Mouse (Mus musculus): ENCODE results near the gene Chrm4. TPM values are rescaled to one million over a fixed set of nuclear protein-coding genes. Genes with fewer than 3 reads are reported as not detected.
A peak's percentile ranks its signal among the peaks of the same experiment; 100 is the strongest.

Chrm4 gene
- total RNA-seq, 2 experiments from 2014 or later = 0.16 TPM; not detected in 1

DNA sequence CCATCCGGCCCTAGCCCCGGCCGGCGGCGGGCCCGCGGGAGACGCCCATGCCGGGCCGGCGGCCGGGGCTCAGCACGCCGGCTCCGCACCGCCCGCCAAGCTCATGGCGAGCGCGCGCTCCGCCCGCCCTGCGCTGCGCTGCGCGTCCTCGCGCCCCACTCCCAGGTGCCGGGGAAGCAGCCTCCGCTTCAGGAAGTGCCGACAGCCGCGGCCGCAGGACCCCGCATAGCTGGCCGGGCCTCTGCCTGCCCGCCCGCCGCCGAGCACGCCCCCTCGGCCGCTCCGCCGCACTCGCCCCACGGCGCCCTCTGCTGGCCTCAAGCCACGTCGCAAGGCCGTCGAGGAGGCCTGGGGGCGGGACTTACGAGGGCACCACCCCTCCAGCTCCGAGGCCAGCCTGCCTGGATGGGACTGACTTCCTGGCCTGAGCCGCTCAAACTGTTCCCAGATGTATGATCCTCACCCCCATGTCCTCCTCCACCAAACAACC, 36.4 kb downstream of the Chrm4 start:
- peak; percentile 99 for DNase-seq

DNA sequence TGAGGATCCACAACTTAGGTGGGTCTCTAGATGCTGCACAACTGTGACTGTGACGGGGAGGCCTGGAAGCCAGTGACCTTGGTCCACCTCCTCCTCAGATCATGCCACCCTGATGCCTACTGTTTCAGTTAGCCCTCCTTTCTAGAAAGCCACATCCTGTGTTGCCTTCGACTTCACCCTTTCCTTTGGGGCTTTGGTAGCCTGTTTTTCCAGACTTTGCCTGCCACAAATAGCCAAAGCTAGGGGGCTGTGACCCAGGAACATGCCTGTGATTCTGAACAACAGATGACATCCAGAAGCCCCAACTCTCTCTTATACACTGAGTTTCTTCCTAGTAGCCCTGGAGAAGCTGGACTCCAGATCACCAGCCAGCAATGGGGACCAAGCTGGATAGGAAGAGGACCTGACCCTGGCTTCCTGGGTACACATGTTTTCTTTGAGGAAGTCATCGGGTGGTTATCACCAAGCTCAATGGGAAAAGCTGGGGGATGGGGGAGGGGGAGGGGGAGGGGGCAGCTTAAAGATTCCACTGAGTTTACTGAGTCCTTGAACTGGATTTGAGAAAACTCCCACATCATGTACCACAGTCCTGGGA, 37.7 kb downstream of the Chrm4 start:
- no peak for DNase-seq

DNA sequence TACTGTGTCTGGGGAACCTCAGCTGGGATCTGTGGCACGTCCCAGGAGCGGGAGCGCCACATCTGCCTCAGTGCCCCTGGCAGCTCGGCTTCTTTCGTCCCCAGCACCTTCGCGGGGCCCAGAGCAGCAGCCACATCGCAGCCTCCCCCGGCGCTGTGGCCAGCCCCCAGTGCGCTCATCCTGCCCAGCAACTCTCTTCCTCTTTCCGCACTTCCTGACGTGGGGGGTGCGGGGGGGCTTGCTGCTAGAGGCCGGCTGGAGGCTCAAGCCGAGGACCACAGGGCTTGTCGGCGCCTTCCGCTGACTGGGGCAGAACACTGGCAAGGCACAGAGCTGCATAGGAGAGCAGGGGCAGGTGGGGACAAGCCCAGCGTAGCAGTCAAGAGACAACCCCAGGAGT, 38.4 kb downstream of the Chrm4 start:
- DNase-seq = peak; percentile 51

DNA sequence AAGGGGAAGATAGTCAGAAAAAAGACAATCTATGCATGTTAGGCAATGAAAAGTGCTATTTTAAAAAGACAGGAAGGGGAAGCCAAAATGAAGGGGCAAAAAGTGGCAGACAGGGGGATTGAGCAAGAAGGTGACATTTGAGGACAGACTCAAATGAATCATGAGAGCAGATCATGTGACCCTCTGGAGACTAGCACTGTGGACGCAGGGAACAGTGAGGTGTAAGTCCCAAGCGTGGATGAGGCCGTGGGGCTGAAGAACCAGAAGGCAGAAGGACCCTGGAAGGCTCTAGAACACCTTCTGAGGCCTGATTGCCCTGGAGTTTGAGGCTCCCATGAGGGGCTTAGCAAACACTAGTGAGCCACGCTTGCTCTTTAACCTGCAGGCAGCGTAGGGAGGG, 39.3 kb downstream of the Chrm4 start:
- no peak for DNase-seq

DNA sequence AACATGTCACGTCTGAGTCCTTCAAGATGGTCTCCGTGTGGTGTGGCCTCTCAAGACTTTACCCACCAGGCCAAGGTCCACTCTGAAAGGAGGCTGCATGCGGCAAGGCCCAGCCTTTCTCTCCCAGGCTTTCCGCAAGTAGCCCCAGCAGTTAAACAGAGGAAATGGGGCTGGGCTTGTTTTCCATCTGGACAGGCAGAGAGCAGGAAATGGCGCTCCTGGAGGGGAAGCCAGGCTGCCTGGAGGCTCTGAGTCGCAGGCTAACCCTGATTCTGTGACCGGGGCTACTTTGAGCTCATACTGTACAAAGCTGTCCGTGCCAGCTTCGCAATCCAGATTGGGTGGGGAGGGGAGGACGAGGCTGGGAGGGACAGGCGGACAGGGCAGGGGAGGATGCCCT, 40.9 kb downstream of the Chrm4 start:
- no peak for DNase-seq

DNA sequence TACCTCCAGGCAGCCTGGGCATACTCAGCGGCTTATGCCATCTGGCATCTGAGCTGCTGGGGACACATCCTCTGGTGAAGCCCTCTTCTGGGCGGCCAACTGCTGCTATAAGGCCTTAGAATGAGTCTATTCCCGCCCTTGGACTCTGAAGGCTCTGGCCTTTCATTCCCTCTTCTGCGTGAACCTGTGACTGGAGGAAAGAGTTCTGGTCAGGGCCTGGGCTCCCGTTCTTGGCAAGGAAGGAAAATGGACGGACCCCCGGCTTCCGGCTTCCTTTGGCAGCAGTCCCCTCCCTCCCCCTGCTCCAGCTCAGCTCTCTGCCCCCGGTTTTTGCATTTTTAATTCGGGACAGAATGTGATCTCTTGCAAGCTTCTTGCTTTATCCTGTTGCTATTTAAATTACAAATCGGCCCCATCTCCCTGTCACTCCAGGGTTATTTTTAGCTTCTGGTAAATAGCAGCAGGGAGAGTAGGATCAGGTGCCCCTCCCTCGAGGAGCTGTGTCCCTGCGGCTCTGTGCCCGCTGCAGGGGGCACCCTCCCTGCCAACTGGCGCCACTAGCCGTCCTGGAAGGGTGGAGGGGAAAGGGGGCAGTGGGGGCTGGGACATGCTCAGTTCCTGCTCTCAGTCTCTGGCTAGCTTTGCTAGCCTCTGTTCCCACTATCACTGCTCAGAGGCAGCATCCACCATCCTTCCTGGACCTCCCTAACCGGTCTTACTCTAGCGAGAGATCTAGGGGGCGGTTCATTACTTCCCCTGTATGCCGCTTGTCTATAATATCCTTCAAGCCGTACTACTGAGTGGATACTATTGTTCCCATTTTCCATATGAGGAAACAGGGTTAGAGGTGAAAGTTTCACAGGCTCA, 44.4 kb downstream of the Chrm4 start:
- peak; percentile 46 for DNase-seq

DNA sequence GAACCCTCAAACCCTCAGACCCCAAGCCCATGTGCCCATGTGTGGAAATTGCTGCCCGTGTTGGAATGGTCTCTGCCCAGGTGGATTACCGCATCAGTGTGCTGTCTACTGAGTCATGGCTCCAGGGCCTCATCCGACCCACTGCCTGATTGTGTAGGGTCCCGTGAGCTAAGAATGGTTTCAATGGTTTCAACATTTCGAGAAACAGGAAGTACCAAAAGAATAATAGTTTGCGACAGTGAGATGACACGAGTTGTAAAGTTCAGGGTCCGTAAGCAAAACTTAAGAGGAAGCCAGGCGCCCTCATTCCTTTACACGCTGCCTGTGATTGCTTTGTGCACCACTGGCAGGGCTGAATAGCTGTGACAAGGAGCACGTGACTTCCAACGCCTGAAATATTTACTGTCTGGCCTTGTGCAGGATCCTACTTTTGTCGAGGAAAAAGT, 45.1 kb downstream of the Chrm4 start:
- DNase-seq = no peak

DNA sequence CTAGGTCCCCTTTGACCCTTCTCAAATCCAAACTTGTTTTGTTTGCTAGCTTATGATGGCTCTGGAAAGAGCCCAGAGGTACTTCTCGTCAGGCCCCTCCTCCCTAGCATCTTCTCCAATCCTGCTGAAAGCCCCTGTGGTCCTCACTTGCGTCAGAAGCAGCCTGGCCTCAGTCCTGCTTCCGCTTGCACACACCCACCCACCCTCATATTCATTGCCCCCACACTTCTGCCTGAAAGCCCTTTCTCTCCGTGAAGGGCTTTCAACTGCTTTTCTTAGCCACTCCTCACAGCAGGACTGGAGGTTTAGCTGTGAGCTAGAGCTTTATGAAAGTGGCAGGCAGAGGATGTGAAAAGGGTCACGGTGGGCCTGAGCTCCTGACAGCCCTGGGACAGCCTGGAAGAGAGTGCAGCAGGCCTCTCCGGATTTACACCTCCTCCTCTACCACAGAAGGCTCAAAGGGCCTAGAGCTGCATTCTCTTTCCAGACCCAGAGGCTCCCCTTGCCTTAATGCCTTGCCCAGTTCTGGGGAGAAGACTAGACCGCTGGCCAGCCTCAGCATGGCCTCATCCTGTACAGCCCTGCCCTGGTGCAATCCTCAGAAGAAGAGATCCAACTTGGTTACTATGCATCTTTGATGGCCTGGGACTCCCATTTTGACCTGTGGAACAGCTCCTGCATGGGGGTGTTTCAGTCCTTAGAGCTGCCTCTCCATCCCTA, 46.5 kb downstream of the Chrm4 start:
- DNase-seq = no peak

DNA sequence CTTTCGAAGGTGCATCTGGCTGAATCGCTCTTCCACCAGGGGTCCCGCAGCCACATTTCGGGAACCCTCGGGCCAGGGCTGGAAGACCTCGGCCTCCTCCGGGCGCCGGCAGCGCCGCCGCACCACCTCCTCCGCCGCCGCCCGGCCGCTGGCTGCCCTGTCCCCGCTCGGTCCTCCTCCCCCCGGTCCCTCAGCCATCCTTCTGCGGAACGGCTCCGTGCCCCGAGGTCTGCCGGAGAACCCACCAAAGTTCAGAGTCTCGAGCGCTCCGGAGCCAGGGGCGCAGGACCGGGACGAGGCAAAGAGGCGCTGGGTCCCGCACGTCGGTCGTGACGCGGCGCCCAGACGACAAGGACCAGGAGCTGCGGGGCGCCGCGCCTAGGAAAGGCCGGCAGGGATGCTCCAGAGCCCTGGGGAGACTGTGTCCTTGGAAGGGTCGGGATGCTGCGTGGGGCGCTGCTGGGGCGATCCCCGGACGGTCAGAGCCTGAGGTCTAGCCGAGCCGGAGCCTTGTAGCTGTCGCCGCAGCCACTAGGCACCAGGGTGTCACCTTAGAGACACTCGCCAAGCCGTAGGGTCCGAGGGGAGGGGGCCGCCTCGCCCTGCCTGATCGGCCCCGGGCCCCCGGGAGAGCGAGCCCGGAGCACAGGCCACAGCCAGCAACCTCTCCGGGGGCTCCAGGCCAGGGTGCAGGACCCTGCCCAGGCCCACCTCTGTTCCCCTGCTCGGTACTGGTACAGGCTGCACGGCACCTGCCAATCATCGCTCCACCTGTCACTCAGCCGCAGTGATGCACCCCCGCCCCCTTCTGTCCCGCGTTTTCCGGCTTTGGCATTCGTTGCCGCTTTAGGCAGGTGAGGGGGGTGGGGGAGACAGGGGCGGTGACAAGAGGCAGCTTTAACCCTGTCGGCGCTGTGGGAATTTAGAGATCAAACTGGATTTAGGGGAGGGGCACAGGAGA, 48.8 kb downstream of the Chrm4 start, which contains the start of gene Dgkz:
Dgkz (minus strand) TSS at position 284 of the 961 bp plus-strand sequence.
- DNase-seq = no peak

DNA sequence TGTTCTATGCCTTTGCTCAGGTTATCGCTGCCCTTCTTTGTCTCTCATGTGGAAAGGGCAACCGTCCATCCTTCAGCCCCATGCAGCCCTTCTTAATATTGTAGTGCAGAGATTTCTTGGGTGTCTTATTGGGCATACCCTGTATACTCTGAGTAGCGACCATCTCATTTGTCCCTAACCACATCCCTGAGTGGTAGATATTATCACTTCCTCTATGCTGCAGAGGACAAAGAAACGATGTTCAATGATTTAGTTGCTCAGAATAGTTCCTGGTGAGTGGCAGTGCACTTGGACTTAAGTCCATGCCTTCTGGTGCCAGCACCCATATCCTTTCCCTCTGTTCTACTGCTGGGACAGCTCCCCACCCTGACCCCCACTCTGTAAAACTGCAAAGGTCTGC, 50.9 kb downstream of the Chrm4 start:
- DNase-seq = no peak

Small RNA genes lying within 50 kb of the gene (microRNA-seq; reads per million reads assigned to microRNA genes)
- 0.25 to 0.32 reads per million in 2 experiments for gene Mir6999

Other genes with a start within 250 kb of the Chrm4 start
- gene Atg13, start 216.7 kb upstream of the Chrm4 start, total RNA-seq (2021) = 10 to 100 TPM; 22.2 to 23.7 TPM
- 1 to 10 TPM; 4.4 TPM for gene Harbi1, start 216.4 kb upstream of the Chrm4 start, total RNA-seq (2021)
- gene Ambra1, start 197.1 kb upstream of the Chrm4 start, total RNA-seq (2021) = 10 to 100 TPM; 16.6 to 22.1 TPM
- gene Mdk, start 5.0 kb downstream of the Chrm4 start, total RNA-seq (2021) = 10 to 100 TPM; 43.3 to 55.2 TPM
- gene Gm9821, start 18.5 kb downstream of the Chrm4 start, total RNA-seq (2021) = not detected
- 10 to 100 TPM; 60.5 to 84.3 TPM for gene Dgkz, start 48.6 kb downstream of the Chrm4 start, total RNA-seq (2021)
- gene Creb3l1, start 97.3 kb downstream of the Chrm4 start, total RNA-seq (2021) = 10 to 100 TPM; 29.2 to 44.6 TPM
- gene Phf21a, start 165.9 kb downstream of the Chrm4 start, total RNA-seq (2021) = 10 to 100 TPM; 27.1 to 44.4 TPM